Mouse (Mus musculus) heart, embryonic 15.5 days (tissue): ENCODE results near the gene Slc7a1. TPM values are rescaled to one million over a fixed set of nuclear protein-coding genes. Genes with fewer than 3 reads are reported as not detected.

ENCODE experiments used
- ATAC-seq: fragments of 200-750 bp; cut with Nextera tagmentation; replicated peaks from 2 replicates; pipeline ENCODE4 v1.8.0; 2017; ENCODE audit warnings: low read depth, moderate TSS enrichment; ENCODE audit not compliant: insufficient number of reproducible peaks, insufficient read depth, low FRiP score
- H3K27ac ChIP-seq: fragments of 300-500 bp; sonication (generic); 2 replicates; pipeline ENCODE4 v1.5.1; 2015; ENCODE audit warnings: mild to moderate bottlenecking, inconsistent platforms
- H3K27me3 ChIP-seq: fragments of 300-500 bp; sonication (generic); 2 replicates; pipeline ENCODE4 v1.6.1; 2015; ENCODE audit warnings: inconsistent platforms
- H3K36me3 ChIP-seq: fragments of 300-500 bp; sonication (generic); 2 replicates; pipeline ENCODE4 v1.6.1; 2015; ENCODE audit warnings: mild to moderate bottlenecking, inconsistent platforms
- H3K4me1 ChIP-seq: fragments of 300-500 bp; sonication (generic); replicated peaks from 2 replicates; pipeline ENCODE4 v1.6.1; 2015; ENCODE audit warnings: inconsistent platforms
- H3K4me2 ChIP-seq: fragments of 300-500 bp; sonication (generic); 2 replicates; pipeline ENCODE4 v1.6.1; 2015; ENCODE audit warnings: inconsistent platforms, mild to moderate bottlenecking, moderate library complexity
- H3K4me3 ChIP-seq: fragments of 300-500 bp; sonication (generic); 2 replicates; pipeline ENCODE4 v1.5.1; 2015; ENCODE audit warnings: mild to moderate bottlenecking, inconsistent platforms
- H3K9ac ChIP-seq: fragments of 300-500 bp; sonication (generic); 2 replicates; pipeline ENCODE4 v1.6.1; 2015; ENCODE audit warnings: mild to moderate bottlenecking, inconsistent platforms
- H3K9me3 ChIP-seq: fragments of 300-500 bp; sonication (generic); replicated peaks from 2 replicates; pipeline ENCODE4 v1.6.1; 2016; ENCODE audit warnings: inconsistent platforms
- WGBS: fragments of 180-500 bp; shearing (Covaris S2); methylation state at CpG from one replicate; pipeline ENCODE4 v1.1.7; 2015; ENCODE audit warnings: mixed read lengths; 5-methylcytosine and 5-hydroxymethylcytosine counted together
- polyA plus RNA-seq: library from polyadenylated mRNA; unstranded; fragments of >200 nt; fragmentation: Nextera tagmentation; extraction: Ambion mirVana; gene quantifications from 2 replicates; pipeline ENCODE4 v1.2.1, GENCODE M21; 2015

The Slc7a1 gene
- polyA plus RNA-seq, 1 experiment from 2014 or later: 13.6 TPM

- Histone ChIP-seq H3K9me3 (no peaks in the 10 kb centered on the region), H3K4me3 (no peak overlapping the region), H3K27ac (no peak overlapping the region), H3K4me2 (no peak overlapping the region), H3K27me3 (no peaks in the 10 kb centered on the region), H3K36me3 (peaks cover 36% of the 10 kb centered on the region; the same call in 1 of the 2 replicates), H3K9ac (no peak overlapping the region), H3K4me1 (peaks cover 12% of the 10 kb centered on the region)
- 82% methylated on average over 6 of the region's 6 CpGs for WGBS
- no peak for ATAC-seq
Observed at GRCm38 (mm10) chr5:148282093-148282492, 117.6 kb downstream of the Slc7a1 start.

GRCm38 (mm10) chr5:148280321-148280720 lies 119.4 kb downstream of the Slc7a1 start:
- no peak overlapping the region for H3K9ac ChIP-seq
- H3K27ac ChIP-seq: peak overlapping the region; percentile 21
- no peaks in the 10 kb centered on the region for H3K27me3 ChIP-seq
- no peak for ATAC-seq
- peaks cover 28% of the 10 kb centered on the region; the same call in 1 of the 2 replicates for H3K36me3 ChIP-seq
- no peak overlapping the region for H3K4me2 ChIP-seq
- 50% methylated on average over 5 of the region's 5 CpGs for WGBS
- H3K4me1 ChIP-seq: peaks cover 12% of the 10 kb centered on the region
- no peak overlapping the region for H3K4me3 ChIP-seq
- no peaks in the 10 kb centered on the region for H3K9me3 ChIP-seq

- no peaks in the 10 kb centered on the region for H3K27me3 ChIP-seq
- peaks cover 28% of the 10 kb centered on the region; the same call in 1 of the 2 replicates for H3K36me3 ChIP-seq
- H3K27ac ChIP-seq: 0 out of 2 replicates have a peak overlapping the region, but pooled peaks have one; percentile 13
- no peak overlapping the region for H3K4me3 ChIP-seq
- no peaks in the 10 kb centered on the region for H3K9me3 ChIP-seq
- 67% methylated on average over 8 of the region's 8 CpGs for WGBS
- ATAC-seq: no peak
- no peak overlapping the region for H3K9ac ChIP-seq
- H3K4me1 ChIP-seq: peaks cover 12% of the 10 kb centered on the region
- H3K4me2 ChIP-seq: no peak overlapping the region
Observed at GRCm38 (mm10) chr5:148278233-148278632, 121.5 kb downstream of the Slc7a1 start.

Other genes with a start within 250 kb of the Slc7a1 start
- 65.5 and 67.6 TPM in 2 replicates for gene Ubl3, start 152.9 kb upstream of the Slc7a1 start, polyA plus RNA-seq